Mouse (Mus musculus): ENCODE measurements around the gene Cbr4.

The Cbr4 gene

GRCm38 (mm10) chr8:61488631-61489030 is 1.1 kb downstream of the Cbr4 start:
- DNase-seq (ENCODE audit: low read depth, low spot score): no peak

GRCm38 (mm10) chr8:61497110-61497509 is 9.6 kb downstream of the Cbr4 start:
- no peak for DNase-seq (ENCODE audit: low read depth, low spot score)

GRCm38 (mm10) chr8:61499035-61499434 is 11.5 kb downstream of the Cbr4 start:
- DNase-seq (ENCODE audit: low read depth, low spot score): no peak

GRCm38 (mm10) chr8:61500914-61501313 is 13.4 kb downstream of the Cbr4 start:
- DNase-seq (ENCODE audit: low read depth, low spot score): no peak

- no peak for DNase-seq (ENCODE audit: low read depth, low spot score)
Observed at GRCm38 (mm10) chr8:61502277-61502676, 14.7 kb downstream of the Cbr4 start.

GRCm38 (mm10) chr8:61515110-61515930 is 27.8 kb downstream of the Cbr4 start:
- peak; percentile 33 for DNase-seq (ENCODE audit: low read depth, low spot score)

- peak; percentile 74 for DNase-seq (ENCODE audit: low read depth, low spot score)
Observed at GRCm38 (mm10) chr8:61515931-61516744, 28.6 kb downstream of the Cbr4 start.

- DNase-seq (ENCODE audit: low read depth, low spot score): no peak
Observed at GRCm38 (mm10) chr8:61516745-61517501, 29.4 kb downstream of the Cbr4 start.

- DNase-seq (ENCODE audit: low read depth, low spot score): no peak
Observed at GRCm38 (mm10) chr8:61517502-61518185, 30.1 kb downstream of the Cbr4 start.

GRCm38 (mm10) chr8:61522132-61522531 is 34.6 kb downstream of the Cbr4 start:
- no peak for DNase-seq (ENCODE audit: low read depth, low spot score)

GRCm38 (mm10) chr8:61527037-61527436 is 39.5 kb downstream of the Cbr4 start:
- DNase-seq (ENCODE audit: low read depth, low spot score): no peak

GRCm38 (mm10) chr8:61528197-61528596 is 40.7 kb downstream of the Cbr4 start:
- no peak for DNase-seq (ENCODE audit: low read depth, low spot score)

- DNase-seq (ENCODE audit: low read depth, low spot score): no peak
Observed at GRCm38 (mm10) chr8:61528642-61529041, 41.1 kb downstream of the Cbr4 start.

- no peak for DNase-seq (ENCODE audit: low read depth, low spot score)
Observed at GRCm38 (mm10) chr8:61531944-61532795, 44.6 kb downstream of the Cbr4 start.

- no peak for DNase-seq (ENCODE audit: low read depth, low spot score)
Observed at GRCm38 (mm10) chr8:61532831-61533230, 45.3 kb downstream of the Cbr4 start.

GRCm38 (mm10) chr8:61533356-61533926 is 45.9 kb downstream of the Cbr4 start:
- no peak for DNase-seq (ENCODE audit: low read depth, low spot score)

- DNase-seq (ENCODE audit: low read depth, low spot score): no peak
Observed at GRCm38 (mm10) chr8:61535472-61535871, 47.9 kb downstream of the Cbr4 start.

- no peak for DNase-seq (ENCODE audit: low read depth, low spot score)
Observed at GRCm38 (mm10) chr8:61537471-61537870, 49.9 kb downstream of the Cbr4 start.

GRCm38 (mm10) chr8:61539828-61540500 is 52.4 kb downstream of the Cbr4 start:
- DNase-seq (ENCODE audit: low read depth, low spot score): peak; percentile 82

- DNase-seq (ENCODE audit: low read depth, low spot score): no peak
Observed at GRCm38 (mm10) chr8:61549585-61549984, 62.1 kb downstream of the Cbr4 start.

All from retina, postnatal 7 days (tissue).